Mouse (Mus musculus): Measurements from ENCODE around the gene Krtap17-1.
A peak's percentile ranks its signal among the peaks of the same experiment; 100 is the strongest.

Gene Krtap17-1

DNA sequence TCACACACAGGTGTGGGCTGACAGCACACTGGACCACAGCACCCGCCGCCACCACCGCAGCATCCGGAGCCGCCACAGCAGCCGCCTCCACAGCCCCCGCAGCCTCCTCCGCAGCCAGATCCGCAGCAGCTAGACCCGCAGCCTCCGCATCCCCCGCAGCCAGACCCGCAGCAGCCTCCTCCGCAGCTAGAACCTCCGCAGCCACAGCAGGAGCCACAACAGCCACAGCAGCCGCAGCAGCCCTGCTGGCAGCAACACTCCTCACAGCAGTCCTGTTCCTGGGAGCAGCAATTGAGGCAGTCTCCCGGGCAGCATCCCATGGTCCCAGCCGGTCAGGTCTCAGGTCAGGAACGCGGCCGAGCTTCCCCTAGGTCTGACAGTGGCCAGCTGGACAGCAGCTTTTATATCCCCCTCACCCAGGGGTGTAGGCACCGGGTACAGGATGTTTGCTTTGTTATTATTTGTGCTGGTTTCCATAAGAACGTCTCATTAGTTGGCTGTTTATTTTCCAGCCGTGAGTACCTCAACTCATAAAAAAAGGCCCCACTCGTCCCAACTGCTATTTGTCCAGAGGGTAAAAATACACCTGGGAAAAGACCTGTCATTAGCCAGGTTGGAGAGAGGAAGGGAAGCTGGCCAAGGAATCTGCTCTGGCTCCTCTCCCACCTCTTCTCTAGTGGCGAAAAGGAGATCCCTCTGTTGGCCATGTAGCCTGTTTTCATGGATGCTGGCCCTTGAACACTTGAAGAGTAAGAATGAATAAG is at the start of gene Krtap17-1:
Gene Krtap17-1, minus strand, starts transcription at position 375 of the 764 bp plus-strand sequence.
- DNase-seq, result no peak

DNA sequence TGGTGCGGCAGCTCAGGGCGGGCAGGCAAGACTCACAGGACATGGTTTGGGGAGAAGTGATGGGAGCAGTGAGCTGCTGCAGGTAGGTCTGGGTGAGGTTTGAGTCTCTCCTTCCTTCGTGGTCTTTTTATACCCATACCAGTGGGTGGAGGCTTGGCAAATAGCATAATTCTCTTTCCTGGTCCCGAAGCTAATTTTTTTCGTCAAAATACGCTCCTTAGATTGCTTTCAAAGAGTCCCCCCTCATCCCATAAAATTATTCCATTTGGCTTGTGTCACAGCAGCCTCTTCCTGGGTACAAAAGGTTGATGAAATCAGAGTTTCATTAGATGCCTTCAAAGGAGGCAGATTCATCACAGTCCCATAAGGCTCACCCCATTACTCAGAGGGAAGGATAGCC is 47.7 kb upstream of the Krtap17-1 start, which contains the start of gene Krt34:
Gene Krt34, minus strand, starts transcription at position 101 of the 400 bp plus-strand sequence.
- no peak for DNase-seq

DNA sequence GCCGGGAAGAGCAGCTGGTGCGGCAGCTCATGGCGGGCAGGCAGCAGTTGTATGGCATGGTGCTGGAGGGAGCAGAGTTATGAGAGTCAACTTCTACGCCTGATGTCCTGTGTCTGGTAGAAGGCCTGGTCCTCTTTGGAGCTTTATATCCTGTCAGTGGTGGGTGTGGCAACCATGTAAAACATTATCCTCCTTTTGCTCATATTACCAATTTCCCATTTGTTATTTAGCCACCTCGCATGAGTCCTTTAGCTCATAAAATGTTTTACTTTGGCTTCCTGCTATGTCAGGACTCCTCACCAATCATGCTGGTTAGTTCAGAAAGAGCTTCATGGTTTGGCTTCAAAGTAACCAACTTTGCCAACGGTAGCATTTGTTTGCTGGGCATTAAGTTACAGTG is 36.0 kb upstream of the Krtap17-1 start, which contains the start of gene Krt33b:
Gene Krt33b, minus strand, starts transcription at position 101 of the 400 bp plus-strand sequence.
- DNase-seq, result no peak

DNA sequence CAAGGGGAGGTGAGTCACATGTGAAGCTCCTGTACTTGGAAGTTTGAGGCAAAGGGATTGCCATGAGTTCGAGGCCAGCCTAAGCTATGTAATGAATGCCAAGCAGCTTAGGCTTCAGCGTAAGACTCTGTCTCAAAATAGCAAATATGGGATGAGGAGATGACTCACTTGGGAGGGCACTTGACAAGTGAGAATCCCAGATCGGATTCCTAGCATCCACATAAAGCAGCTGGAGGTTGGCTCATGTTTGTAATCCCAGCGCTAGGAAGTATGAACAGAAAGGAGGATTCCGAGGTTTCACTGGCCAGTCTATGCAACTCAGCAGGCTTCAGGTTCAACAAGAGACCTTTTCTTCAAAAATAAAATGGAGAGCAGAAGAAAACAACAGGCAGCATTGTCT is 27.6 kb upstream of the Krtap17-1 start:
- no peak for DNase-seq

DNA sequence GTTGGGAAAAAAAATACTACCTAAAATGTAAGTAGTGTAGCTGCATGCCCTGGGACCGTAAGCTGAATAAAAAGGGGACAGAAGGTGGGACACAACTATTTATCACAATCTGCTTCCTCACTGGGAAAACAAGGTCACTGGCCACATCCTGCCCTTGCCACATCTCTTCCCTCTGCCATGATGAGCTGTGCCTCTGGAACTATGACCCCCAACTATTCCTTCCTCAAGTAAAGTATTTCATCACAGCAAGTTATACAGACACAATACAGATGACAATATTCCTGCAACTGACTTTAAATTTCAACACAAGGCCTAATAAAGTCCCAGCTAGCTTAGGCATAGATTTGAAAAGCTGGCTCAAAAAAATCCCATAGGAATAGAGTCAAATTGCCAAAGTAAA is 25.7 kb upstream of the Krtap17-1 start:
- DNase-seq, result no peak

DNA sequence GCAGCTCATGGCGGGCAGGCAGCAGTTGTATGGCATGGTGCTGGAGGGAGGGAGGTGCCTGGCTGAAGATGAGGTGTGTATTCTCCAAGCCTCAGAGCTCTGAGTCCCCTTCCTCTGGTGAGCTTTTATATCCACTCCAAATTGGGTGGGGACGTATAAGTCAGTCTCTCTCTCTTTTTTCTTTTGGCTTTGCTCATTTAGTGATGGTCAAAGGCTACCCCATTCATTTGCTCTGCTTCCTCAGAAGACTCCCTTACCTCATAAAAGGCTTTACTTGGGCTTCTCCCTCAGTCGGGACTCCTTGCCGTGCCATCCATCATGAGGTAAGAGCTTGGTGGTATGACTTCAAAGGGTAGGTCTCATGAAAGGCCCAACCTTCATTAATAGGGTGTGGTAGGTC is 22.3 kb upstream of the Krtap17-1 start, which contains the start of gene Krt33a:
Gene Krt33a, minus strand, starts transcription at position 101 of the 400 bp plus-strand sequence.
- DNase-seq, result no peak

DNA sequence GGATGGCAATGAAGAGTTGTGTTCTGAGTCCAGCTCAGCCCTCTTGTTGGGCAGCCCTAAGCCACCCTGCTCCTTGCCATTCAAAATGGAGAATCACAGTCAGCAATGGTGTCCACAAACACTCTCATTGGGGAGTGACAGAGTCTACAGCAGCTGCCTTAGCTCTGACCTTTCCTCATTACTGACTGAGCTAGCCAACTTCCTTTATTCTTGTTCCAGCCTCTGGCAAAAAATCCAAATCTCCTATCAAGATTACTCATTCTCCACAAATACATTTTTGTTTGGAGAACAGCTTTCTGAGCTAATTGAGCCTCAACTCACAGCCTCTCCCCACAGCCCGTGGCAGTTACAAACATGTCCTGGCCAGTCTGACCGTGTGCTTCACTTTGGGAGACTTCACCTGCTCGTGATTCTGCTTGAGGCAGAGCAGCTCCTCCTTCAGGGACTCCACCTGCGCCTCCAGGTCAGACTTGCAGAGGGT is 19.9 kb upstream of the Krtap17-1 start:
- DNase-seq, result no peak

DNA sequence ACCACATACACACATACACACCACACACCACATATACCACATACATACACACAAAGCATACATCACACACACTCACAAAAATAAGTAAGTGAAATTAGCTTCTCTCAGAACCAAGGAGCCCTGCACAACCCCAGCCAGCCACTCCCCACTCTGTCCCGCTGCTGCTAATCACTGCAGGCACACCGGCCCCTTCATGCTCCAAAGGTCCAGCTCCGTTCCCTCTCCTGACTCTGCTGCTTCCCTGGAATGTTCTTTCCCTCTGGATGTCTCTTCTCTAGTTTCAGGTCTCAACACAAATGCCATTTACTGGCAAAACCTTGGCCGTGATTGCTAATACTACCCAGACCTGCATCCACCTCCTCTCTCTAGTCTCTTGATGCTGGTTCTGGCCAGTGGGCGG is 16.9 kb upstream of the Krtap17-1 start:
- DNase-seq, result no peak

DNA sequence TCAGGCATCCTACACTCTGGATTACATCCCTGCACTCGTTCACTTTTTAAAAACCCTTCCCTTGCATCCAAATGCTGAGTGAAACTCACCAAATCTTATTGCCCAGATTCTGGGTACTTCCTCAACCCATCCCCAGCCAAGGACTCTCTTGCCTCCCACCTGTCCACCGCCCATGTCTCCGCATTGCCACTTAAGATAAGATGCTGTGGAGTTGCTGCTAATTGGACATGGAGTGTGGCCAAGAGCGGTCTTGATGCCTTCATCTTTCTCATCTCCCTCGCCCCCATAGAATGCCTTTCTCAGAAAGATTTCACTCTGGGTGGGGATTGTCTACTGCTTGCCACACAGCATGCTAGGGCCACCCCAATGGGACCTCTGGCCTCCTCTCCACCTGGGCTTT is 14.5 kb upstream of the Krtap17-1 start:
- no peak for DNase-seq

DNA sequence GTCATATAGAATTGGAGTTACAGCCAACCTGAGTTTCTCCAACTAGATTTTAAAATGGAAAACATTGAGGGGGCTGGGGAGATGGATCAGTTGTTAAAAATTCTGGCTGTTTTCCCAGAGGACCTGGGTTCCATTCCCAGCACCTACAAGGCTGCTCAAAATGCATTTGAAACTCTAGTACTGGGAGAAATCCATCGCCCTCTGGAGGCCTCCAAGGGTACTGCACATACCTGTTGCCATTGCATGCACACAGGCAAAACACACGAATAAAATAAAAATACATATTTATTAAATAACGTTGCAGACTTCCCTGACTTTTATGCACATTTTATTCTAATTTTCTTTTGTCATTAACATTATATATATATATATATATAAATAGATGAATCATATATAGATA is 12.8 kb upstream of the Krtap17-1 start:
- no peak for DNase-seq

DNA sequence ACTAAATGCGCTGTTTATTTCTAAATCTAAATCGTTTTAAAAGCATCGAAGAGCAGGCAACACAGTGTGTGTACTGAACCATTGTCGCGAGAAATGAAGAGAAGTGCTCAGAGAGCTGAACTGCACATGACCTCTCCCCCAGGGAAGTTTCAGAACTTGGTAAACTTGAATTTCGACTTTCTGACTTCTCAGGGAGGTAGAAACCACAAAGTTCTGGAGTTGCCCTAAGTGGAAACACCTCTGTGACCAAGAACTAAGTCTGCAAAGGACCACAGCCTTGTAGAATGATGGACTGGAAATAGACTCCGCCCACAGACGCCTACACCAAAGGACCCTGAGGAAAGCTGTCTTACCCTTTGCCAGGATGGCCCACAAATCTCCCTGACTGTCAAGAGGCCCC is 12.1 kb upstream of the Krtap17-1 start:
- DNase-seq, result no peak

DNA sequence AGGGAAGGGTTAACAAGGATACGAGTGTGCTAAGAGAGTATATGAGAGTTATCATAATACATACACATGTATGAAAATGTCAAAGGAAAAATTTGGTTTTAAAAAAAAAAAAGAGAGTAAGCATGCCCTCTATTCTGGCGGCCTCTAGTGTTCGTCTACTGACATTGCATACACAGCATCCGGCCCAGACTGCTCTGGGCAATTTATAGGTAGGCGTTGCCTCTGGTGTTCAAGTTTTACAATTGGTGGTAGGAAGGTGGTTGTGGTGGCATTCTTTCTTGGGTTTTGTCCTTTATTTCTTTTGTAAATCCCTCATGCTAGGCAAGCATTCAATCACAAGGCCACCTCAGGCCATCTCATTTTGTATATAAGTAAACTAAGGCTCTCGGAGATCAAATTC is 11.1 kb upstream of the Krtap17-1 start:
- DNase-seq, result peak in 1 of 2 experiments; percentile 4

DNA sequence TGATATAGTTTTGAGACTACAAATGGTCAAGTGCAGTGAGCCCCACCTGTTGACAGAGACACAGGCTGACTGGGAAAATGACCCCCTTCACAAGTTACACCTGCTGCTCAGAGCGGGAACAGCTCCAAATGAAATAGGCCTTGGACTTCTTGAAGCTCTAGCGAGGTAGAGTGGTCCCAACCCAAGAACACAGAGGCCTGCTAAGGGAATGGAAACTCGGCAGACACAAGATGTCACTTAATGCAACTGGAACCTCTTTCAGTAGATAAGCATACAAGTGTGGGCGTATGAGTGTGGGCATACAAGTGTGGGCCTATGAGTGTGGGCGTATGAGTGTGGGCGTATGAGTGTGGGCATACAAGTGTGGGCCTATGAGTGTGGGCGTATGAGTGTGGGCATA is 5.3 kb upstream of the Krtap17-1 start:
- no peak for DNase-seq

DNA sequence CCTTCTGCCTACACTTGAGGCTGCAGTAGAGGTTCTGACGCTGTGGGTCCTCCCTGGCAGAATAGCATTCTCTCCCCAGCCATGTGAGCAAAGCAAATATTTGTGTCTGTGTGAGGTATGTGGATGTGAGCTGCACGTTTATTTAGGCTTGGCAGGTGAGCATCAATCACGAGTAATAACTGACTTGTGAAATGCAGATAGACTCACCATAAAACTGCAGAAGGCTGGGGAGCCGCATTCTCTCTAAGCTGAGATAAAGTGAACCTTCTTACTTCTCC is 529 bp upstream of the Krtap17-1 start:
- no peak for DNase-seq

DNA sequence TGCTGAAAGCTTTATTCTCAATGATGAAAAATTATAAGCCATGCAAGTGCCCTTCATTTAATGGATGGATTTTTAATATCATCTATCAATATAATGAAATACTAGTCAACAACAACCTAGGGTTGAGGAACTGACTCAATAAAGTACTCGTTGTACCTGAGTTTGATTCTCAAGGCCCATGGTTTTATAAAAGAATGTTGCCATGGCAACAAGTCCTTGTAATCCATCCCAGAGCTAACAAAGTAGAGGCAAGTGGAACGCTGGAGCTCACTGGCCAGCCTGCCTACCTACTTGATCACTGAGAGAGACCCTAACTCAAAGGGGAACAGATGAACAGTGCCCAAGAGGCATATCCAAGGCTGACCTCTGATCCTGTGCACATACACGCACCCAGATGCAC is 3.2 kb downstream of the Krtap17-1 start:
- DNase-seq, result no peak

DNA sequence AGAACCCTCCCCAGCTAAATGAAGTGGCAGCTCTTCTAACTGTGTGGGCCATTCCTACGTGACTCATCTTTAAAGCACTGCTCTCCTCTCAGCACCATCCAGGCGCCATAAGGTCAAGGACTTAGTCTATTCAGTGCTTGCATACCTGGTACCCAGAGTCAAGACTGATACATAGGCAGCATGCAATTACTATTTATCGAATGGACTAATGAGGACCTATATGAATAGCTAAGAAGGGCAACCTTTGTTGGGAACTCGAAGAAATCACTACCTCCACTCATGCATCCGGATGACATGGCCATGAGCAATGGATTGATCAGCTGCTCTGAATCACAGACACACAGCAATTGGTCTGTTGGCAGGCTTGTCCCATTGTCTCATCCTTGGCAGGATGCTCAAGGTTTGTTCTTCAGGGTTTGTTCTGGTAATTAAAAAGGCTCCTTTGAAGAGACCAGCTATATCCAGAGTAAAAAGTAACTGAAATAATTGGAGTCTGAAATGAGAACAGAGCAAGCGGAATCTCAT is 3.9 kb downstream of the Krtap17-1 start:
- DNase-seq, result no peak

DNA sequence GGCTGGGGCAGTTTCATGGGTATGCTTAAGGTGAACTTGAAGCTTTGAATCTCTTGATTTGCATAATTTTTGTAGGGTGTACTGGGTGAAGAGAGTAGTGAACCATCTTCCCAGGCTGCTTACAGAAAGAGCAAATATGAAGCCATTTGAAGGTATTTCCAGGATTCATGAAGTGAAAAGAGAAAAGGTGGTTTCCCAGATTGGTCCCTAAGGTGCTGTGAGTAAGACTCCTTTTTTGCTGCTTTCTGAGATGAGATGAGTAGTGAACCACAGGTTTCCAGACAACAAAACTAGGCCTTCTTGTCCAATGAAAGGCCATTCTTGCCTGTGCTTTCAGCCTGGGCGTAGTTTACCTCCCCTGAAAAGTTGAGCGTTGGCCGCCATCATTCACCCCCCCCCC is 5.3 kb downstream of the Krtap17-1 start:
- DNase-seq, result no peak

DNA sequence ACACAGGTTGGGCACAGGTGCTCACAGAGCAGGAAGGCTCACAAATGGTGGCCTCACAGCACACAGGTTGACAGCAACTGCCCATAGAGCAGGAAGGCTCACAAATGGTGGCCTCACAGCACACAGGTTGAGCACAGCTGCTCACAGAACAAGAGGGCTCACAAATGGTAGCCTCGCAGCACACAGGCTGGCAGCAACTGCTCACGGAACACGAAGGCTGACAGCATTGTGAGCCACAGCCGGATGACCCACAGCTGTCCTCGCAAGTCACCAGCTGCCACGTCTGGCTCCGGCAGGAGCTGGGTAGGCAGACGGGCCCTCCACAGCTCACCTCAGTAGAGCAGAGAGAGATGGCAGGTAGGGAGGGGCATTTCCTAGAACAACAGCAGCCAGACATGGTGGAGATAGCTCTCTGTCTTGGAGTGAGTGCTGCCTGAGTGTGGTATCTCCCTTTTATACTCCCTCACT is 7.6 kb downstream of the Krtap17-1 start, which contains the start of gene Krtap16-1:
Gene Krtap16-1, minus strand, starts transcription at position 418 of the 468 bp plus-strand sequence.
- no peak for DNase-seq

DNA sequence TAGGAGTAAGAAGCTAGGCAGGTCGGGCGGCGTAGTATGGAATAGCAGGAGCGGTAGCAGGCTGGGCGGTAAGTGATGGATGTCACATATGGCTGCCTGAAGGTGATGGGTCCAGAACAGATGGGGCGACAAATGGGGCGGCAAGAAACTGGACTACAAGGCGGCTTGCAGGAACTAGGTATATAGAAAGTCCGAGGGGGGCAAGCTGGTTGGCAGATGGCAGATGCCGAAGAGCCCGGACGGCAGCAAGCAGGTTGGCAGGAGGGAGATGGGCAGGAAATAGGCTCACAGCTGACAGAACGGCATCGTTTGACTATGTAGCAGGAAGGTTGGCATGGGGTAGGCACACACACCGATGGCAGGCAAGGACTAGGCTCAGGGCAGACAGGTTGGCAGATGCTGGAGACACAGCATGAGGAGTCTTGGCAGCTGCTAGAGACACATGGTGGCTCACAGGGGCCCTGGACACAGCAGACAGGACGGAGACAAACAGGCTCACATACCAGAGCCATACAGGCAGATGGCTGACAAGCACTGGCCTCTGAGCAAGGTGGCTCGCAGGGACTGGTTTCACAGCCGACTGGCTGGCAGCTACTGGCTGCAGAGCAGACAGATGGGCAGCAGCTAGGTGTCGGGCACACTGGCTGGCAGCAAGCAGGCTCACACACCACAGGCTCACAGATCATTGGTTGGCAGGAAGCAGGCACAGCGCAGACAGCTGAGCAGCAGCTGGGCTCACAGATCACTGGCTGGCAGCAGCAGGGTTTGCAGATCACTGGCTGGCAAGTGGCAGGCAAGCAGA is 8.3 kb downstream of the Krtap17-1 start:
- no peak for DNase-seq

DNA sequence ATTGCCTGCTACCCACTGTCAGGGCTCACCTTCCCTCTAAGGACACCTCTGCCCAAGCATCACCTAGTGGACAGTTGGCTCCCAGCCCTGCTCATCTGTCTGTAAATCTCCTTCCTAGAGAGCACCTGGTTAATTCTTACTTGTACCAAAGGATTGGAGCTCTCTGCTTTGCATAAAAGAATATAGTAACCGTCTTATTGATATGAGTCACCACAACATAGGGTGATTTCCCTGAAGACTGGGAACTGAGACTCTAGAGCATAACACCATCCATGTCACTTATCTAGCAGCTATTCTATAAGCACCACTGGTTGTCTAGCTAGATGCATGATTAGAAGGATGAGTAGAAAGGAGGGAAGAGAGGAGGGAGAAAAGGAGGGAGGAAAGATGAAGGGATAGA is 10.4 kb downstream of the Krtap17-1 start:
- DNase-seq, result no peak

DNA sequence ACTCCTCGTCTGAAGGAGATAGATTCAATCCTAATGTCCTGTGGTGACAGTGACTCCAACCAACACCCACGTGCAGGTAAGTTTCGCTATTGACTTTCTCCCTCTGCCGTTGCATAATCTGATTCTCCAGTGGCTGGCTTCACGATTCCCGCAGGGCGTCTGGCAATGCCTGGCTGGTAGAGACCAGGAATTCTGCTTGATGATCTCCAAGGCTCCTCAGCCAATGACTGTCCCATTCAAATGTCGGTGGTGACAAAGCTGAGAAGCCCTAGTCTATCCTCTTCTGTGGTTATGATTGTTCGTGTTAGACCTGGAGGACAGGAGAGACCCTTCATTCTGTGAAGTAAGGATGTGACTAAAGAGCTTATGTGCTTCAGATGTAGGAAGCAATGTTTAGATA is 11.1 kb downstream of the Krtap17-1 start:
- no peak for DNase-seq

DNA sequence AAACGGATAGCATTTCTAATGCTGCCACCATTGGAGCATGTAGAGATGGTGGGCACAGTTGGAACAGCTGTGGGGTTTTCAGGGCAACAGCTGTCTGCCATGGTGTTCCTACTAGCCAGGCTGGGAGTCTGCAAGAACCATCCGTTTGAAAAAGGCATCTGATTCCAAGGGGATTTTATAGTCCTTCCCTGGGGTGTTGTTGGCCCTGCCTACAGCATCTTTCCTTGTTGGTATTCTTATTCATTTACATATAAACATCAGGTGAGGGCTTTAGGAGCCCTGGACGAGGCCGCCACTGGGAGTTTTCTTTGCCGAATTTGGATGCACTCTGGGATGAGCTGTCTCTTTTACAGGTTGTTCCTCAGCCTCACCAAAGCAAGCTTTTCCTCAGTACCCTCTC is 14.8 kb downstream of the Krtap17-1 start, which contains the start of gene Krtap29-1:
Gene Krtap29-1, minus strand, starts transcription at position 101 of the 400 bp plus-strand sequence.
- DNase-seq, result no peak

DNA sequence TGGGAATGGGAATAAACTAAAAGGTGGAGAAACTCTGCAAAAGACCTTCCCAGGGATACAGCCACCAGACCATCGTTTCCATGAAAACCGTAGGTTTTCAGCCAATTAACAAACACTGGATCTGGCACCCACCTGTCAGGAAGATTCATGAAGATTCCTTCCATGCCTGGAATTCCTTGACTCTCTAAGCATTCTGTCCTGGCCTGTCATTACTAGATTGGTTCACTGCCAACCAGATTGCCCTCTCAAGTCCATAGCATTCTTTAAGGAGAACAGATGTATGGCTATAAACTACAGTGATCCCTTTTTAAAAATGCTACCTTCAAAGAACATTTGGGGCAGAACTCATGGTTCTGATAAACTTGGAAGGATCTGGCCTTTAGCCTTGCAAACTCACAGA is 27.8 kb downstream of the Krtap17-1 start:
- DNase-seq, result no peak

Measured in thymus, postnatal 36 days (tissue).